Mouse (Mus musculus) cerebellum, adult 2 months (tissue): Measurements from ENCODE around the gene Sowahb.

Source experiments
- CTCF ChIP-seq: fragments of 200-500 bp; IDR thresholded peaks from 2 replicates; pipeline ENCODE4 v1.5.1; 2011; ENCODE audit warnings: low read depth, mild to moderate bottlenecking, control low read depth, low read length, moderate library complexity, borderline replicate concordance; ENCODE audit not compliant: insufficient read depth
- POLR2A ChIP-seq: fragments of 200-500 bp; IDR thresholded peaks from 2 replicates; pipeline ENCODE4 v1.6.1; 2011; ENCODE audit warnings: low read length, control low read depth, borderline replicate concordance; ENCODE audit not compliant: insufficient read depth

GRCm38 (mm10) chr5:93026437-93027119, 18.2 kb downstream of the Sowahb start:
- TF ChIP-seq POLR2A (no peak), CTCF (no peak)
